Mouse (Mus musculus) lung, adult 18-20 months (tissue): ENCODE measurements at regions not wholly inside any gene's neighbourhood (a gene's known extent, or its start where the extent isn't known, plus 50 kb on each side); places are given as distances from the start of the nearest gene placed in this dataset.
A peak's percentile ranks its signal among the peaks of the same experiment; 100 is the strongest.

Source experiments
- DNase-seq, 2 experiments: peaks; one replicate each; pipeline ENCODE4 v3.0.0; 2022; ENCODE audit warnings: mixed read lengths in 2 of 2

- DNase-seq, result no peak
Observed at GRCm38 (mm10) chr8:92064175-92064821, 262.4 kb upstream of the Irx3 start.

GRCm38 (mm10) chr8:92063333-92063732 is 261.5 kb upstream of the Irx3 start:
- DNase-seq, result no peak

- no peak for DNase-seq
Observed at GRCm38 (mm10) chr8:92059471-92059870, 257.6 kb upstream of the Irx3 start.

GRCm38 (mm10) chr8:92058953-92059352 is 257.1 kb upstream of the Irx3 start:
- no peak for DNase-seq

- no peak for DNase-seq
Observed at GRCm38 (mm10) chr8:92057857-92058256, 256.0 kb upstream of the Irx3 start.

- DNase-seq, result no peak
Observed at GRCm38 (mm10) chr8:92055590-92055989, 253.7 kb upstream of the Irx3 start.

GRCm38 (mm10) chr8:92044695-92045094 is 242.8 kb upstream of the Irx3 start:
- DNase-seq, result no peak

- no peak for DNase-seq
Observed at GRCm38 (mm10) chr8:92042951-92043350, 241.1 kb upstream of the Irx3 start.

- DNase-seq, result no peak
Observed at GRCm38 (mm10) chr8:92029954-92030353, 228.1 kb upstream of the Irx3 start.

GRCm38 (mm10) chr8:92029516-92029915 is 227.6 kb upstream of the Irx3 start:
- DNase-seq, result no peak

- DNase-seq, result no peak
Observed at GRCm38 (mm10) chr8:92028308-92028707, 226.4 kb upstream of the Irx3 start.

- DNase-seq, result peak in 1 of 2 experiments; percentile 14
Observed at GRCm38 (mm10) chr8:92024133-92024532, 222.3 kb upstream of the Irx3 start.

GRCm38 (mm10) chr8:92021521-92021920 is 219.7 kb upstream of the Irx3 start:
- no peak for DNase-seq

- DNase-seq, result no peak
Observed at GRCm38 (mm10) chr8:92014704-92015103, 212.8 kb upstream of the Irx3 start.

GRCm38 (mm10) chr8:92013183-92013582 is 211.3 kb upstream of the Irx3 start:
- no peak for DNase-seq

GRCm38 (mm10) chr8:92010412-92010811 is 208.5 kb upstream of the Irx3 start:
- peak in 1 of 2 experiments; percentile 23 for DNase-seq

GRCm38 (mm10) chr8:92008616-92009610 is 207.0 kb upstream of the Irx3 start:
- no peak for DNase-seq

GRCm38 (mm10) chr8:92005091-92005490 is 203.2 kb upstream of the Irx3 start:
- DNase-seq, result no peak

- DNase-seq, result no peak
Observed at GRCm38 (mm10) chr8:92004532-92004931, 202.7 kb upstream of the Irx3 start.

GRCm38 (mm10) chr8:92000368-92000767 is 198.5 kb upstream of the Irx3 start:
- no peak for DNase-seq

- DNase-seq, result no peak
Observed at GRCm38 (mm10) chr8:91999661-92000060, 197.8 kb upstream of the Irx3 start.

GRCm38 (mm10) chr8:91999189-91999588 is 197.3 kb upstream of the Irx3 start:
- no peak for DNase-seq

- DNase-seq, result no peak
Observed at GRCm38 (mm10) chr8:91997892-91998189, 196.0 kb upstream of the Irx3 start.
